Mouse (Mus musculus) retina, postnatal 1 day (tissue): ENCODE measurements at regions not wholly inside any gene's neighbourhood (a gene's known extent, or its start where the extent isn't known, plus 50 kb on each side); places are given as distances from the start of the nearest gene placed in this dataset.
"Not testable (repeated sequence)": the region's sequence is repeated elsewhere in the genome, so short reads cannot be mapped to it uniquely, and the experiment has no call there.

ENCODE experiments used
- DNase-seq: peaks from one replicate; pipeline ENCODE4 v3.0.0-alpha.2; 2012

- DNase-seq = no peak
Observed at GRCm38 (mm10) chr13:107576701-107577100, 467.5 kb upstream of the Smim15 start.

- no peak for DNase-seq
Observed at GRCm38 (mm10) chr13:107575025-107575424, 469.2 kb upstream of the Smim15 start.

GRCm38 (mm10) chr13:107573499-107574355, 470.5 kb upstream of the Smim15 start:
- no peak for DNase-seq

- no peak for DNase-seq
Observed at GRCm38 (mm10) chr13:107571539-107571938, 472.7 kb upstream of the Smim15 start.

GRCm38 (mm10) chr13:107569477-107569876, 474.8 kb upstream of the Smim15 start:
- no peak for DNase-seq

- no peak for DNase-seq
Observed at GRCm38 (mm10) chr13:107568701-107569121, 475.5 kb upstream of the Smim15 start.

GRCm38 (mm10) chr13:107562463-107562862, 481.8 kb upstream of the Smim15 start:
- no peak for DNase-seq

GRCm38 (mm10) chr13:107561529-107561928, 482.7 kb upstream of the Smim15 start:
- no peak for DNase-seq

GRCm38 (mm10) chr13:107555958-107556357, 488.3 kb upstream of the Smim15 start:
- DNase-seq = no peak

GRCm38 (mm10) chr13:107554091-107554490, 490.2 kb upstream of the Smim15 start:
- DNase-seq = no peak

GRCm38 (mm10) chr13:107552165-107552564, 492.1 kb upstream of the Smim15 start:
- DNase-seq = no peak

- DNase-seq = not testable (repeated sequence)
Observed at GRCm38 (mm10) chr13:107549995-107550394, 494.3 kb upstream of the Smim15 start.

- no peak for DNase-seq
Observed at GRCm38 (mm10) chr13:107547073-107547472, 497.2 kb upstream of the Smim15 start.

- DNase-seq = peak; percentile 23
Observed at GRCm38 (mm10) chr13:107546181-107546900, 497.9 kb upstream of the Smim15 start.

- DNase-seq = peak; percentile 55
Observed at GRCm38 (mm10) chr13:107541635-107541955, 502.7 kb upstream of the Smim15 start.

- peak; percentile 74 for DNase-seq
Observed at GRCm38 (mm10) chr13:107540784-107541634, 503.2 kb upstream of the Smim15 start.

GRCm38 (mm10) chr13:107540305-107540704, 503.9 kb upstream of the Smim15 start:
- DNase-seq = peak; percentile 20

GRCm38 (mm10) chr13:107539867-107540266, 504.4 kb upstream of the Smim15 start:
- DNase-seq = no peak

- DNase-seq = no peak
Observed at GRCm38 (mm10) chr13:107539326-107539725, 504.9 kb upstream of the Smim15 start.

GRCm38 (mm10) chr13:107535213-107535612, 509.0 kb upstream of the Smim15 start:
- no peak for DNase-seq

- no peak for DNase-seq
Observed at GRCm38 (mm10) chr13:107533323-107533722, 510.9 kb upstream of the Smim15 start.

- DNase-seq = peak; percentile 35
Observed at GRCm38 (mm10) chr13:107531528-107531927, 509.6 kb upstream of the Kif2a start.

- DNase-seq = peak; percentile 41
Observed at GRCm38 (mm10) chr13:107531026-107531425, 509.1 kb upstream of the Kif2a start.
